In genomic region chr8:13338901-13339645, GRCm38 (mm10) we compare ENCODE assay signal across 9 mouse cellular contexts. TPM values are rescaled to one million over a fixed set of nuclear protein-coding genes. Genes with fewer than 3 reads are reported as not detected.
DNase-seq lines count a peak whose midpoint lies in the region; ATAC-seq and TF ChIP-seq lines count a peak whose summit lies in the region.
"Had no signal": no experiment of that assay in that cellular context is flagged by ENCODE, and none has a peak within 500 bp of the region (broad histone marks: within the 10 kb centered on the region; RNA-seq: fewer than 3 reads in every experiment).

No protein-coding gene starts in this region.

- TF ChIP-seq EP300 in MEL (IDR thresholded peaks at IDR 0.05; ENCODE audit: low read depth in 1 of 2, low read length in 2 of 2): no peak

- TF ChIP-seq CTCF in MEL (IDR thresholded peaks at IDR 0.05 in 2 of 3, conservative IDR thresholded peaks at IDR 0.05 in 1 of 3; ENCODE audit: control insufficient read depth in 1 of 3, insufficient read depth in 1 of 3, low read depth in 2 of 3, low read length in 3 of 3, poor library complexity in 1 of 3, severe bottlenecking in 1 of 3): no peak

- peaks cover 13 to 45% of the 10 kb centered on the region in 2 experiments for H3K36me3 ChIP-seq in MEL (ENCODE audit: control insufficient read depth in 1 of 2, insufficient read depth in 2 of 2, low read length in 2 of 2)
- H3K36me3 ChIP-seq in heart, embryonic 11.5 days (ENCODE audit: control insufficient read depth, insufficient read depth, low read length): peaks cover 14% of the 10 kb centered on the region

- ATAC-seq in heart, embryonic 11.5 days (replicated peaks; ENCODE audit: insufficient number of reproducible peaks, low FRiP score, low TSS enrichment): peak; percentile 63
- ATAC-seq in megakaryocyte progenitor cell, adult 5-6 weeks (replicated peaks; ENCODE audit: poor library complexity): no peak

- H3K4me3 ChIP-seq in MEL (ENCODE audit: control insufficient read depth in 1 of 2, insufficient read depth in 1 of 2, low read depth in 2 of 2, low read length in 2 of 2): peak overlapping the region; percentile 80 to 93
- peak overlapping the region; percentile 84 for H3K4me3 ChIP-seq in heart, embryonic 11.5 days (ENCODE audit: low read depth, low read length)

- TF ChIP-seq POLR2A in MEL (IDR thresholded peaks at IDR 0.05; ENCODE audit: control insufficient read depth in 1 of 2, insufficient read depth in 1 of 2, low read depth in 1 of 2, low read length in 2 of 2, poor library complexity in 1 of 2): no peak

- peaks cover 52% of the 10 kb centered on the region for H3K79me2 ChIP-seq in MEL (ENCODE audit: control insufficient read depth, insufficient read depth, low read length, poor library complexity)

- peak overlapping the region; percentile 83 for H3K4me2 ChIP-seq in heart, embryonic 11.5 days

- WGBS in heart, embryonic 11.5 days (ENCODE audit: insufficient replicate concordance): 2% methylated on average over 45 of the region's 70 CpGs

- peak; percentile 12 to 21 for DNase-seq in B cell, adult 2 months
- DNase-seq in MEL (ENCODE audit: low read depth, low spot score): peak; percentile 62
- peak; percentile 59 to 63 for DNase-seq in cerebellum, postnatal 10 days
- DNase-seq in kidney, adult 9 months: peak; percentile 16
- peak; percentile 26 for DNase-seq in lung, postnatal 10 days
- DNase-seq in right cerebral cortex, postnatal 4 days: peak; percentile 43

- H3K9me3 ChIP-seq in MEL (replicated peaks; ENCODE audit: insufficient read depth, low read length): no peaks in the 10 kb centered on the region
- no peaks in the 10 kb centered on the region for H3K9me3 ChIP-seq in heart, embryonic 11.5 days (replicated peaks; ENCODE audit: control insufficient read depth, low read length)

- peak overlapping the region; percentile 96 for H3K9ac ChIP-seq in MEL (ENCODE audit: control insufficient read depth, low read depth, low read length, poor library complexity, severe bottlenecking)
- H3K9ac ChIP-seq in heart, embryonic 11.5 days (ENCODE audit: low read depth, low read length): peak overlapping the region; percentile 85

- peak overlapping the region; percentile 76 for H3K27ac ChIP-seq in MEL (ENCODE audit: control insufficient read depth, low read depth, low read length)
- H3K27ac ChIP-seq in heart, embryonic 11.5 days (ENCODE audit: low read depth, low read length): peak overlapping the region; percentile 58

- H3K27me3 ChIP-seq in MEL (ENCODE audit: control insufficient read depth in 1 of 2, insufficient read depth in 2 of 2, low read length in 2 of 2): no peaks in the 10 kb centered on the region
- H3K27me3 ChIP-seq in heart, embryonic 11.5 days (ENCODE audit: control insufficient read depth, insufficient read depth, low read length): no peaks in the 10 kb centered on the region

- TF ChIP-seq RAD21 in MEL (IDR thresholded peaks at IDR 0.05; ENCODE audit: low read depth, low read length): no peak

- H3K4me1 ChIP-seq in MEL (ENCODE audit: control insufficient read depth in 1 of 2, insufficient read depth in 2 of 2, low read length in 2 of 2): peaks cover 6 to 48% of the 10 kb centered on the region in 2 experiments
- H3K4me1 ChIP-seq in heart, embryonic 11.5 days (ENCODE audit: control insufficient read depth, insufficient read depth, low read length): peaks cover 16% of the 10 kb centered on the region

TF ChIP-seq in MEL, 35 proteins besides CTCF, POLR2A, EP300 and RAD21:
- peak; percentile 48; the same call in 1 of the 2 replicates for TF ChIP-seq CHD1 (IDR thresholded peaks at IDR 0.05; ENCODE audit: low read depth, low read length)
- no peak for TF ChIP-seq ZMIZ1 (IDR thresholded peaks at IDR 0.05; ENCODE audit: low read depth, low read length)
- no peak for TF ChIP-seq JUND (IDR thresholded peaks at IDR 0.05; ENCODE audit: low read depth, low read length)
- no peak for TF ChIP-seq USF1 (IDR thresholded peaks at IDR 0.05; ENCODE audit: low read depth, low read length)
- peak; percentile 63 for TF ChIP-seq SIN3A (IDR thresholded peaks at IDR 0.05; ENCODE audit: low read length)
- TF ChIP-seq BHLHE40 (IDR thresholded peaks at IDR 0.05; ENCODE audit: borderline replicate concordance, low read depth, low read length): no peak
- no peak for TF ChIP-seq ZC3H11A (IDR thresholded peaks at IDR 0.05; ENCODE audit: low read depth, low read length)
- TF ChIP-seq SMC3 (IDR thresholded peaks at IDR 0.05; ENCODE audit: low read depth, low read length): no peak
- TF ChIP-seq MAFK (IDR thresholded peaks at IDR 0.05; ENCODE audit: borderline replicate concordance, low read depth, low read length): no peak
- TF ChIP-seq GABPA (IDR thresholded peaks at IDR 0.05; ENCODE audit: low read depth, low read length): no peak
- peak; percentile 49; the same call in 1 of the 2 replicates for TF ChIP-seq MXI1 (IDR thresholded peaks at IDR 0.05; ENCODE audit: low read depth, low read length)
- TF ChIP-seq ETS1 (IDR thresholded peaks at IDR 0.05; ENCODE audit: low read depth, low read length): no peak
- no peak; the same call in 1 of the 2 replicates for TF ChIP-seq MAZ (IDR thresholded peaks at IDR 0.05; ENCODE audit: low read depth, low read length)
- TF ChIP-seq NRF1 (IDR thresholded peaks at IDR 0.05; ENCODE audit: insufficient read depth, low read depth, low read length, poor library complexity, severe bottlenecking): no peak
- no peak for TF ChIP-seq CHD2 (IDR thresholded peaks at IDR 0.05; ENCODE audit: low read length)
- TF ChIP-seq MYC (IDR thresholded peaks at IDR 0.05; ENCODE audit: low read depth, low read length): peak; percentile 64; the same call in 1 of the 2 replicates
- peak; percentile 48; the same call in 1 of the 2 replicates for TF ChIP-seq MAX (IDR thresholded peaks at IDR 0.05; ENCODE audit: low read length)
- no peak for TF ChIP-seq MYB (IDR thresholded peaks at IDR 0.05; ENCODE audit: low read depth, low read length)
- no peak for TF ChIP-seq TCF12 (IDR thresholded peaks at IDR 0.05; ENCODE audit: low read depth, low read length)

RNA-seq across cellular contexts. Expression of gene Tfdp1, which starts 0.5 kb away (rescaled TPM):
- total RNA-seq in MEL (2012; rRNA removed): 214 and 256 TPM in 2 replicates
- polyA plus RNA-seq in MEL (2012; ENCODE audit: insufficient read depth in 1 of 2, insufficient read length in 2 of 2, low read depth in 1 of 2, low replicate concordance in 2 of 2, missing spikeins in 1 of 2): 100 to 1,000 TPM; 143 to 331 TPM
- polyA plus RNA-seq in heart, embryonic 11.5 days (2014; fragmentation: Nextera tagmentation; extraction: Ambion mirVana): 108 and 114 TPM in 2 replicates
- 315 and 317 TPM in 2 replicates for total RNA-seq in megakaryocyte progenitor cell, adult 5-6 weeks (2015)
- total RNA-seq in megakaryocyte progenitor cell, adult 5-6 weeks (2017): 229 and 230 TPM in 2 replicates

RNA-seq across cellular contexts. Expression of gene Tmco3, which starts 51.1 kb away (rescaled TPM):
- 9.3 and 11.8 TPM in 2 replicates for total RNA-seq in MEL (2012; rRNA removed)
- polyA plus RNA-seq in MEL (2012; ENCODE audit: insufficient read depth in 1 of 2, insufficient read length in 2 of 2, low read depth in 1 of 2, low replicate concordance in 2 of 2, missing spikeins in 1 of 2): 10 to 100 TPM in 1 of 2 experiments, not detected in 1; 20.3 TPM
- polyA plus RNA-seq in heart, embryonic 11.5 days (2014; fragmentation: Nextera tagmentation; extraction: Ambion mirVana): 34.4 and 39.3 TPM in 2 replicates
- 10.1 and 10.5 TPM in 2 replicates for total RNA-seq in megakaryocyte progenitor cell, adult 5-6 weeks (2015)
- total RNA-seq in megakaryocyte progenitor cell, adult 5-6 weeks (2017): 9.5 and 13.0 TPM in 2 replicates

RNA-seq across cellular contexts. Expression of gene Dcun1d2, which starts 51.1 kb away (rescaled TPM):
- total RNA-seq in MEL (2012; rRNA removed): 15.3 and 19.9 TPM in 2 replicates
- 10 to 100 TPM in 1 of 2 experiments, not detected in 1; 19.1 TPM for polyA plus RNA-seq in MEL (2012; ENCODE audit: insufficient read depth in 1 of 2, insufficient read length in 2 of 2, low read depth in 1 of 2, low replicate concordance in 2 of 2, missing spikeins in 1 of 2)
- polyA plus RNA-seq in heart, embryonic 11.5 days (2014; fragmentation: Nextera tagmentation; extraction: Ambion mirVana): 27.0 and 27.2 TPM in 2 replicates
- total RNA-seq in megakaryocyte progenitor cell, adult 5-6 weeks (2015): 13.2 and 16.8 TPM in 2 replicates
- total RNA-seq in megakaryocyte progenitor cell, adult 5-6 weeks (2017): 18.9 and 23.2 TPM in 2 replicates

RNA-seq across cellular contexts. Expression of gene Atp4b, which starts 57.6 kb away (rescaled TPM):
- 0.08 TPM in 1 of 2 replicates, not detected in the other for total RNA-seq in MEL (2012; rRNA removed)
- polyA plus RNA-seq in MEL (2012; ENCODE audit: insufficient read depth in 1 of 2, insufficient read length in 2 of 2, low read depth in 1 of 2, low replicate concordance in 2 of 2, missing spikeins in 1 of 2): under 1 TPM in 1 of 2 experiments, not detected in 1; 0.14 TPM
- 0.21 TPM in 1 of 2 replicates, not detected in the other for polyA plus RNA-seq in heart, embryonic 11.5 days (2014; fragmentation: Nextera tagmentation; extraction: Ambion mirVana)
- total RNA-seq in megakaryocyte progenitor cell, adult 5-6 weeks (2015): 0.32 and 0.73 TPM in 2 replicates
- total RNA-seq in megakaryocyte progenitor cell, adult 5-6 weeks (2017): not detected in 2 replicates
- total RNA-seq: gastrocnemius, postnatal 36 days had no signal
